Mouse (Mus musculus): ENCODE measurements around the gene Dgkg. TPM values are rescaled to one million over a fixed set of nuclear protein-coding genes. Genes with fewer than 3 reads are reported as not detected.

The Dgkg gene
- polyA plus RNA-seq, 2 experiments, result 0.28 to 0.46 TPM

DNA sequence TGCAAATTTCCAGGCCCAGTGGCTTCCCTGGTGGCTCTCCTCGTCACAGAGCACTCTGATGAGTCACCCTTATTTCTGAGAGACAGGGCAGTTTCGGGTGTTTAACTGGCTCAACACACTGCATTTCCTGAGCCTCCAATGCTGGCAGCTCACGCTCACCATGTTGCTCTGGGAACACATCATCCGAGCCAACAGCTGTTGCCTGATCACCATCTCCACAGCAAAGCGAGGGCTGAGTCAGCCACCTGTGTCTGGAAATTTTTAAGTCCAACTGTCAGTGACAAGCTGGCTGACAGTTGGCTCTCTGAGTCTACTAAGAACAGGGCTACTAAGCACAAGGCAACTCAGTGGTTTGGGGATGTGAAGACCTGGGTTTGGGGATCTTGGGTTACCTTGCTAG, 4.1 kb upstream of the Dgkg start:
- H3K4me1 ChIP-seq (replicated peaks; ENCODE audit: control insufficient read depth in 2 of 2, insufficient read depth in 2 of 2, low read length in 1 of 2), result peaks cover 0 to 7% of the 10 kb centered on the region in 2 experiments; a peak in 2 of 4 replicates
- ATAC-seq (ENCODE audit: insufficient read depth) (no peak), DNase-seq (ENCODE audit: low read depth in 3 of 3, low spot score in 3 of 3) (no peak)
- WGBS (ENCODE audit: insufficient replicate concordance), result 27% methylated on average over 5 of the region's 5 CpGs
- no peak overlapping the region for H3K4me3 ChIP-seq (ENCODE audit: insufficient read depth in 1 of 2, low read depth in 2 of 2, low read length in 2 of 2)
- no peak for TF ChIP-seq EP300 (IDR thresholded peaks at IDR 0.05; ENCODE audit: low read depth)
- no peak for TF ChIP-seq CTCF (IDR thresholded peaks at IDR 0.05; ENCODE audit: low read depth)
- no peak overlapping the region for H3K9ac ChIP-seq (replicated peaks)
- H3K27ac ChIP-seq, result no peak overlapping the region
- H3K27me3 ChIP-seq (ENCODE audit: control insufficient read depth, insufficient read depth, low read length), result peaks cover 16% of the 10 kb centered on the region
- H3K36me3 ChIP-seq (replicated peaks; ENCODE audit: control insufficient read depth, insufficient read depth, low read depth), result no peaks in the 10 kb centered on the region
- H3K4me2 ChIP-seq (ENCODE audit: low read depth), result no peak overlapping the region
- H3K9me3 ChIP-seq (ENCODE audit: control insufficient read depth, low read length), result no peaks in the 10 kb centered on the region

DNA sequence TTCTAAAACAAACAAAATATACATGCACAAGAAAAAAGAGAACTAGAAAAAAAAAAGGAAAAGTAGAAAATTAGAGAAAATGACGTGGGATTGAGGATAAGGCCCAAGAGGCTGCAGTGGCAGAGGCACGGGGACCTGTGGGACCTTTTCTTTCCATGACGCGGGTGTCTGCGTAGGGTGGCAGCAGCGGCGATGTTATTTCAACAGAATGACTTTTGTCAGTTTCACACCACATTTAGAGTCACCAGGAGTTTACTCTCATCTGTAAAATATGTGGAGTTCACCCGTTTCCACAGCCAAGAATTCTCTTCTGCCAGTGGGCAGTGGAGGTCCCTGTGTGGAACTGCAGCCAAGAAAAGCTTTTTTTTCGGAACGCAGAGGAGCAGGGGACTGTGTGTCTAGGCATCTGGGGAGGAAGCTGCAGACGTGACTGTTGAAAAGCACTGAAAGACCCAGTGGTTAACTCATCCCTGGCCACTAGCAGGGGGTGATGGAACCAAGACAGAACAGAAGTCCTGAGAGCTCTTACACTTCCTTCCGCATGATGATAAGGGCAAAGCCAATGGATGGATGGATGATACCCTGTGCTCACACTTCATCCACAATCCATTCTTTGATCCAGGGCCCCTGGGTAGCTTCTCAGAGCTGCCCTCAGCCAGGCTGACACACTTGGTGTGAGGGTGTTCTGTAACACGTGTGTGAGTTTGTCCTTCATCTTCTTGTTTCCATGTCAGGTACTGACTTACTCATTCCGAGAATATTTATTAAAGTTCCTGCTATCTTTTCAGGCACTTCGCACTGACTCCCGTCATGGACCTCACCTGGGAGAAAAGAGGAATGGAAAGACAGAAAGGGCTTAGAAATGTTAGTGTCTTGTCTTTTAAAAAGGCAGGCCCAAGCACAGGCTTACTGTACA, 1.1 kb upstream of the Dgkg start:
- no peak overlapping the region for H3K27ac ChIP-seq
- DNase-seq (ENCODE audit: low read depth in 3 of 3, low spot score in 3 of 3) (no peak), ATAC-seq (ENCODE audit: insufficient read depth) (no peak)
- no peak overlapping the region for H3K9ac ChIP-seq (replicated peaks)
- no peaks in the 10 kb centered on the region for H3K36me3 ChIP-seq (replicated peaks; ENCODE audit: control insufficient read depth, insufficient read depth, low read depth)
- H3K4me3 ChIP-seq (ENCODE audit: insufficient read depth in 1 of 2, low read depth in 2 of 2, low read length in 2 of 2), result no peak overlapping the region
- H3K9me3 ChIP-seq (ENCODE audit: control insufficient read depth, low read length), result no peaks in the 10 kb centered on the region
- no peak for TF ChIP-seq EP300 (IDR thresholded peaks at IDR 0.05; ENCODE audit: low read depth)
- TF ChIP-seq CTCF (IDR thresholded peaks at IDR 0.05; ENCODE audit: low read depth), result no peak
- H3K4me1 ChIP-seq (replicated peaks; ENCODE audit: control insufficient read depth in 2 of 2, insufficient read depth in 2 of 2, low read length in 1 of 2), result no peaks in the 10 kb centered on the region
- no peak overlapping the region for H3K4me2 ChIP-seq (ENCODE audit: low read depth)
- WGBS (ENCODE audit: insufficient replicate concordance), result 52% methylated on average over 16 of the region's 16 CpGs
- peaks cover 20% of the 10 kb centered on the region for H3K27me3 ChIP-seq (ENCODE audit: control insufficient read depth, insufficient read depth, low read length)

DNA sequence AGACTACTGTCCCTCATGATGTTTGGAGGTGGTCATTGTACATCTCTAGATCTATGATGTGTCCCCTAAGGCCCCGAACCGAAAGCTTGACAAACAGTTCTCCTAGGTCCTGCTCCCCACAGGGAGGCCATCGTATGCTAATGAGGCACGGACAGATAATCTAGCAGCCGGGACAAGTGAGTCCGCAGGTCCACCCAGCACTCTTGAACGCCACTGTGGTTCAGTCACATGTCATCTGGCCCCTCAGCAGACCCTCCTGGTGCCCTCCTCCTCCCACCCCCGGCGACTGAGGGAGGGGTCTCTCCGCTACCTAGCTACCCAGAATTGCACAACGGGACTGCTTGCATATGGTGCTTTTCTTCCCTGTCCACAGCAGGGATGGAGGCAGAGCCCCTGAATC, 1.2 kb downstream of the Dgkg start:
- DNase-seq (ENCODE audit: low read depth in 3 of 3, low spot score in 3 of 3), result no peak
- no peak overlapping the region; a peak in 1 of 4 replicates for H3K4me3 ChIP-seq (ENCODE audit: insufficient read depth in 1 of 2, low read depth in 2 of 2, low read length in 2 of 2)

DNA sequence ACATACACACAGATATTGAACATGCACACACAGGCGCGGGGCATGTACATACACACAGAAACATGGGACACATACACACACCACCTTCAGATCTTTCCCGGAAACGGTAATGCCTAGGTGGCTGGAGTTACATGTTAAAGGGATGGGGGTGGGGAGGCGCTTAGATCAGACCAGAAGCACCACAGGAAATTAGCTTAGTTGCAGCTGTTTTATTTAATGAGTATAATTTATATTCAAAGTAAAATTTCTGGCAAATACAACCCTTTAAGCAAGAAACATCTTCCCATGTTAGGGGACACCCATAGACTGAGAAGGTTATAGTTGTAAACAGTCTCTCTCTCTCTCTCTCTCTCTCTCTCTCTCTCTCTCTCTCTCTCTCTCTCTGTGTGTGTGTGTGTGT, 1.8 kb downstream of the Dgkg start:
- no peak overlapping the region for H3K27ac ChIP-seq
- H3K36me3 ChIP-seq (replicated peaks; ENCODE audit: control insufficient read depth, insufficient read depth, low read depth), result no peaks in the 10 kb centered on the region
- no peak overlapping the region for H3K4me2 ChIP-seq (ENCODE audit: low read depth)
- no peak overlapping the region for H3K4me3 ChIP-seq (ENCODE audit: insufficient read depth in 1 of 2, low read depth in 2 of 2, low read length in 2 of 2)
- H3K9me3 ChIP-seq (ENCODE audit: control insufficient read depth, low read length), result no peaks in the 10 kb centered on the region
- TF ChIP-seq CTCF (IDR thresholded peaks at IDR 0.05; ENCODE audit: low read depth) (no peak), EP300 (IDR thresholded peaks at IDR 0.05; ENCODE audit: low read depth) (no peak)
- no peak overlapping the region for H3K9ac ChIP-seq (replicated peaks)
- H3K4me1 ChIP-seq (replicated peaks; ENCODE audit: control insufficient read depth in 2 of 2, insufficient read depth in 2 of 2, low read length in 1 of 2), result no peaks in the 10 kb centered on the region
- no peak for ATAC-seq (ENCODE audit: insufficient read depth)
- H3K27me3 ChIP-seq (ENCODE audit: control insufficient read depth, insufficient read depth, low read length), result peaks cover 20% of the 10 kb centered on the region
- 39% methylated on average over 5 of the region's 5 CpGs for whole genome bisulfite sequencing (ENCODE audit: insufficient replicate concordance)
- no peak for DNase-seq (ENCODE audit: low read depth in 3 of 3, low spot score in 3 of 3)

More for the DNA sequence above, 1.2 kb downstream of the Dgkg start:
- Histone ChIP-seq H3K9me3 (ENCODE audit: control insufficient read depth, low read length) (no peaks in the 10 kb centered on the region), H3K36me3 (replicated peaks; ENCODE audit: control insufficient read depth, insufficient read depth, low read depth) (no peaks in the 10 kb centered on the region), H3K4me1 (replicated peaks; ENCODE audit: control insufficient read depth in 2 of 2, insufficient read depth in 2 of 2, low read length in 1 of 2) (no peaks in the 10 kb centered on the region), H3K9ac (replicated peaks) (no peak overlapping the region), H3K27me3 (ENCODE audit: control insufficient read depth, insufficient read depth, low read length) (peaks cover 20% of the 10 kb centered on the region), H3K4me2 (ENCODE audit: low read depth) (peak overlapping the region; percentile 3; the same call in 1 of the 2 replicates), H3K27ac (no peak overlapping the region)
- TF ChIP-seq CTCF (IDR thresholded peaks at IDR 0.05; ENCODE audit: low read depth) (no peak), EP300 (IDR thresholded peaks at IDR 0.05; ENCODE audit: low read depth) (no peak)
- no peak for ATAC-seq (ENCODE audit: insufficient read depth)
- WGBS (ENCODE audit: insufficient replicate concordance), result 10% methylated on average over 11 of the region's 11 CpGs

DNA sequence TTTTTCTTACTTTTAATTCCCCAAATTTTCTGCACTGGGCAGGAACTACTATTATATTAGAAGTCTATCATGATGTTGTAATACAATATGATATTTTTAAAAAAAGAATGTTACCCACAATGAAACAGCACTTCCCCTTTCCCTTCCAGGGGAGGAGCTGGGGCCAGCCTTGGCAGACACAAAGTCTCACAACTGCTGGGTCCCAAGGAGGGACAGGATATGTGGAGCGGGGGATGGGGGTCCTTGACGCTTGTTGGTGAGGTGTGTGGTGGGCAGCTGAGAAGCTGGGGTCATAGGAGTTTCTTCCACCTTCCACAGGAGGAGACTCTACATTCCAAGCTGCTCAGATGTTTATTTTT, 2.6 kb downstream of the Dgkg start:
- H3K36me3 ChIP-seq (replicated peaks; ENCODE audit: control insufficient read depth, insufficient read depth, low read depth), result no peaks in the 10 kb centered on the region
- H3K4me1 ChIP-seq (replicated peaks; ENCODE audit: control insufficient read depth in 2 of 2, insufficient read depth in 2 of 2, low read length in 1 of 2), result no peaks in the 10 kb centered on the region
- no peak overlapping the region for H3K9ac ChIP-seq (replicated peaks)
- TF ChIP-seq CTCF (IDR thresholded peaks at IDR 0.05; ENCODE audit: low read depth) (no peak), EP300 (IDR thresholded peaks at IDR 0.05; ENCODE audit: low read depth) (no peak)
- ATAC-seq (ENCODE audit: insufficient read depth), result no peak
- peaks cover 20% of the 10 kb centered on the region for H3K27me3 ChIP-seq (ENCODE audit: control insufficient read depth, insufficient read depth, low read length)
- no peaks in the 10 kb centered on the region for H3K9me3 ChIP-seq (ENCODE audit: control insufficient read depth, low read length)
- H3K27ac ChIP-seq, result no peak overlapping the region
- 7% methylated on average over 2 of the region's 2 CpGs for WGBS (ENCODE audit: insufficient replicate concordance)
- no peak overlapping the region for H3K4me3 ChIP-seq (ENCODE audit: insufficient read depth in 1 of 2, low read depth in 2 of 2, low read length in 2 of 2)
- DNase-seq (ENCODE audit: low read depth in 3 of 3, low spot score in 3 of 3), result no peak
- H3K4me2 ChIP-seq (ENCODE audit: low read depth), result no peak overlapping the region
